Mouse (Mus musculus) midbrain, postnatal 0 days (tissue): ENCODE data around the gene Apex1. TPM values are rescaled to one million over a fixed set of nuclear protein-coding genes. Genes with fewer than 3 reads are reported as not detected.
"Not testable (repeated sequence)": the region's sequence is repeated elsewhere in the genome, so short reads cannot be mapped to it uniquely, and the experiment has no call there.

Experiments
- ATAC-seq: fragments of 200-750 bp; cut with Nextera tagmentation; 2 replicates; pipeline ENCODE4 v1.8.0; 2017; ENCODE audit warnings: moderate number of reproducible peaks, mild to moderate bottlenecking, moderate TSS enrichment, moderate library complexity; ENCODE audit not compliant: low FRiP score
- DNase-seq: peaks from one replicate; pipeline ENCODE4 v3.0.0-alpha.2; 2015; ENCODE audit warnings: low spot score
- H3K27ac ChIP-seq: fragments of 300-500 bp; sonication (generic); 2 replicates; pipeline ENCODE4 v1.5.1; 2014; ENCODE audit warnings: low read depth, mild to moderate bottlenecking, low read length, mixed read lengths
- H3K27me3 ChIP-seq: fragments of 300-500 bp; sonication (generic); 2 replicates; pipeline ENCODE4 v1.6.1; 2014; ENCODE audit warnings: low read length, control low read depth, mixed read lengths; ENCODE audit not compliant: insufficient read depth
- H3K36me3 ChIP-seq: fragments of 300-500 bp; sonication (generic); 2 replicates; pipeline ENCODE4 v1.6.1; 2014; ENCODE audit warnings: low read length, control low read depth, mixed read lengths; ENCODE audit not compliant: insufficient read depth
- H3K4me1 ChIP-seq: fragments of 300-500 bp; sonication (generic); 2 replicates; pipeline ENCODE4 v1.6.1; 2014; ENCODE audit warnings: mild to moderate bottlenecking, control low read depth, antibody characterized with exemption, low read length, mixed read lengths; ENCODE audit not compliant: insufficient read depth
- H3K4me2 ChIP-seq: fragments of 300-500 bp; sonication (generic); 2 replicates; pipeline ENCODE4 v1.6.1; 2014; ENCODE audit warnings: low read depth, mild to moderate bottlenecking, low read length, mixed read lengths; ENCODE audit not compliant: poor library complexity, severe bottlenecking
- H3K4me3 ChIP-seq: fragments of 300-500 bp; sonication (generic); 2 replicates; pipeline ENCODE4 v1.5.1; 2014; ENCODE audit warnings: low read depth, mild to moderate bottlenecking, low read length, moderate library complexity
- H3K9ac ChIP-seq: fragments of 300-500 bp; sonication (generic); replicated peaks from 2 replicates; pipeline ENCODE4 v1.6.1; 2014; ENCODE audit warnings: mild to moderate bottlenecking, low read length, moderate library complexity, mixed read lengths; ENCODE audit not compliant: poor library complexity, severe bottlenecking
- H3K9me3 ChIP-seq: fragments of 300-500 bp; sonication (generic); 2 replicates; pipeline ENCODE4 v1.6.1; 2016; ENCODE audit warnings: low read length, control low read depth
- CTCF ChIP-seq: IDR thresholded peaks from 2 replicates; pipeline ENCODE4 v1.5.1; 2016; ENCODE audit warnings: antibody characterized with exemption, mild to moderate bottlenecking
- WGBS: fragments of 180-500 bp; shearing (Covaris S2); extraction: QIAGEN DNeasy Blood & Tissue Kit; methylation state at CpG from one replicate; pipeline ENCODE4 v1.1.7; 2014; 5-methylcytosine and 5-hydroxymethylcytosine counted together
- polyA plus RNA-seq: library from polyadenylated mRNA; unstranded; fragments of >200 nt; fragmentation: Nextera tagmentation; extraction: Ambion mirVana; gene quantifications from 2 replicates; pipeline ENCODE4 v1.2.1, GENCODE M21; 2015
- total RNA-seq: library from RNA; depleted of rRNA; stranded (reverse); fragments of >200 nt; gene quantifications from 2 replicates; pipeline ENCODE4 v1.2.3, GENCODE M21; 2014

Gene Apex1
- total and polyA plus RNA-seq, 2 experiments from 2014 or later = 79.9 to 150 TPM

GRCm38 (mm10) chr14:50911356-50911755, 13.4 kb upstream of the Apex1 start:
- no peaks in the 10 kb centered on the region for H3K4me1 ChIP-seq
- no peak for TF ChIP-seq CTCF
- no peak overlapping the region for H3K9ac ChIP-seq
- H3K27me3 ChIP-seq = no peaks in the 10 kb centered on the region
- peaks cover 33% of the 10 kb centered on the region for H3K36me3 ChIP-seq
- H3K9me3 ChIP-seq = no peaks in the 10 kb centered on the region
- no peak overlapping the region for H3K4me3 ChIP-seq
- no peak for ATAC-seq
- DNase-seq = no peak
- H3K4me2 ChIP-seq = no peak overlapping the region
- no peak overlapping the region for H3K27ac ChIP-seq
- WGBS = 75% methylated on average over 3 of the region's 3 CpGs

- 84% methylated on average over 1 of the region's 1 CpGs for WGBS
- peak overlapping the region; percentile 54; the same call in 1 of the 2 replicates for H3K9ac ChIP-seq
- H3K27me3 ChIP-seq, H3K9me3 ChIP-seq, H3K4me1 ChIP-seq, ATAC-seq, H3K27ac ChIP-seq, DNase-seq: not testable (repeated sequence)
- peak overlapping the region; percentile 84 for H3K4me3 ChIP-seq
- H3K36me3 ChIP-seq = peaks cover 17% of the 10 kb centered on the region
- H3K4me2 ChIP-seq = peak overlapping the region; percentile 65
These were observed 1.3 kb upstream of the Apex1 start for GRCm38 (mm10) chr14:50923437-50923836.

- ATAC-seq = peak; percentile 0; the same call in 1 of the 2 replicates
- Histone ChIP-seq H3K9me3 (no peaks in the 10 kb centered on the region), H3K4me2 (peak overlapping the region; percentile 73), H3K4me1 (peaks cover 11% of the 10 kb centered on the region; the same call in 1 of the 2 replicates), H3K4me3 (peak overlapping the region; percentile 84), H3K27me3 (no peaks in the 10 kb centered on the region), H3K36me3 (peaks cover 25% of the 10 kb centered on the region), H3K9ac (peak overlapping the region; percentile 73), H3K27ac (peak overlapping the region; percentile 87)
- no peak for TF ChIP-seq CTCF
- DNase-seq = no peak
- 2% methylated on average over 38 of the region's 38 CpGs for WGBS
These were observed 548 bp downstream of the Apex1 start for GRCm38 (mm10) chr14:50925111-50925920.

DNA sequence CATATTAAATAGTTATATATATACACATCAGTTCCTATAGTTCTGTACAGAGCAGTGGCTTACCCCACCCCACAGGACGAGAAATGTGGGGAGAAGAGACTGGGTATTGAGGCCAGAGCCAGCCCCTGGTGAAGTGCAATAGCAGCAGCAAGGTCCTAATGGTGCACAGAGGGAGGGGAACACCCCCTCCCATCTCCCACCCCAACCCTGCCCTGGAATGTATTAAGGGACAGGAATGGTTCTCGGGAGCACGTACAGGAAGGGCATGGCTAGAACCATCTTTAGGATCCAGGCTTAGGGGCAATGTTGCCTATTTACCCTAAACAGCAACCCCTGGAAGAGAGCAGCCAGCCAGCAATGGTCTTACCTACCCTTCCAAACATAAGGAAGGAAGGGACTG, 2.6 kb downstream of the Apex1 start:
- H3K4me3 ChIP-seq = no peak overlapping the region
- DNase-seq (no peak), ATAC-seq (no peak)
- no peak overlapping the region for H3K9ac ChIP-seq
- peaks cover 11% of the 10 kb centered on the region; the same call in 1 of the 2 replicates for H3K4me1 ChIP-seq
- peaks cover 23% of the 10 kb centered on the region for H3K36me3 ChIP-seq
- no peaks in the 10 kb centered on the region for H3K27me3 ChIP-seq
- WGBS = 56% methylated on average over 3 of the region's 3 CpGs
- no peak overlapping the region for H3K4me2 ChIP-seq
- no peak for TF ChIP-seq CTCF
- H3K27ac ChIP-seq = no peak overlapping the region
- H3K9me3 ChIP-seq = no peaks in the 10 kb centered on the region

DNA sequence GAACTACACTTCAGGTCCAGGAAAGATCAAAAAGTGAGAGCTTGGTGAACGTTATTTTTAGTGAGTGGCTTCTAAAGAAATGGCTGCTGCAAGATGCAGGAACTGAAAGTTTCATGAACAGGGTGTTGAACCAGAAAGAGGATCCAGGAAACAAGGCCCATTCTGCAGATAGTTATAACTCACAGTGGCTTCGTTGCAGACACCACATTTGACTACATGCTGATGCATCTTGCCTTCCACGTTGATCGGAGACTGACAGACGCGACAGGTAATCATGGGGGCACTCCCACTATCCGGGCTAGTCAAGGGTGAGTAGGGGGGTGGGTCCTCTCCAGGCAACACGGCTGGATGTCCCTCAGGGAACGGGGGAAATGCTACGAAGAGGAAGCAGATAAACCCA, 5.2 kb downstream of the Apex1 start:
- DNase-seq = no peak
- 17% methylated on average over 10 of the region's 10 CpGs for WGBS
- TF ChIP-seq CTCF = no peak
- Histone ChIP-seq H3K4me1 (peaks cover 11% of the 10 kb centered on the region; the same call in 1 of the 2 replicates), H3K4me2 (peak overlapping the region; percentile 89), H3K9me3 (no peaks in the 10 kb centered on the region), H3K27me3 (no peaks in the 10 kb centered on the region), H3K36me3 (peaks cover 23% of the 10 kb centered on the region), H3K4me3 (peak overlapping the region; percentile 97), H3K27ac (peak overlapping the region; percentile 85), H3K9ac (peak overlapping the region; percentile 99)
- no peak for ATAC-seq

- no peak for TF ChIP-seq CTCF
- Histone ChIP-seq H3K36me3 (peaks cover 23% of the 10 kb centered on the region), H3K4me2 (peak overlapping the region; percentile 89), H3K4me1 (peaks cover 11% of the 10 kb centered on the region; the same call in 1 of the 2 replicates), H3K27me3 (no peaks in the 10 kb centered on the region), H3K9me3 (no peaks in the 10 kb centered on the region), H3K4me3 (peak overlapping the region; percentile 97), H3K27ac (peak overlapping the region; percentile 85), H3K9ac (peak overlapping the region; percentile 99)
- ATAC-seq (peak; percentile 61), DNase-seq (peak; percentile 17)
- WGBS = under 1% methylated on average over 38 of the region's 38 CpGs
These were observed 5.6 kb downstream of the Apex1 start for GRCm38 (mm10) chr14:50930377-50930753.
